Mouse (Mus musculus): ENCODE results near the gene Tradd. TPM values are rescaled to one million over a fixed set of nuclear protein-coding genes. Genes with fewer than 3 reads are reported as not detected.

The Tradd gene
- polyA plus RNA-seq, 1 experiment from 2014 or later = 14.0 TPM

DNA sequence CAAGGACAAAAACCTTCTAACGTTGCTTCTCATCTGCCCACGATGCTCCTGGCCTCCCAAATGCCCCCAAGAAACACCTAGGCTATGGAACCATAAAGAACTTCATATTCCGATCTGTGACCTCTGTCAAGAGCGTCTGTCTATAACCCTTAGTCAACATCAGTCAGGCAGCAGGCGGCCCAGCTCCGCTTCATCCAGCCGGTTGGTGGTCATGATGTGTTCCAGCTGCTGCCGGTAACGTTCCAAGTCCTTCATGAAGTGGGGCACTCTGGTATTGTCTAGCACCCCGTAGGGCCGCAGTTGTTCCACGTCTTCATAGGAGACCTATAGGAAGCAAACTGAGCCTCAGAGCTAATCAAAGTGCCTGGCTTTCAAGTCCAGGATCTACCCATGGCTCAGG, 17.4 kb upstream of the Tradd start:
- H3K4me3 ChIP-seq (ENCODE audit: low read depth, low read length) = no peak overlapping the region
- ATAC-seq = no peak
- H3K9ac ChIP-seq (ENCODE audit: low read depth, low read length) = no peak overlapping the region
- H3K4me2 ChIP-seq (ENCODE audit: low read length) = no peak overlapping the region
- no peaks in the 10 kb centered on the region for H3K9me3 ChIP-seq (replicated peaks; ENCODE audit: control insufficient read depth, low read length, poor library complexity, severe bottlenecking)
- H3K27ac ChIP-seq (ENCODE audit: low read length) = no peak overlapping the region
- H3K4me1 ChIP-seq (ENCODE audit: control insufficient read depth, insufficient read depth, low read length) = peaks cover 21% of the 10 kb centered on the region
- H3K36me3 ChIP-seq (ENCODE audit: control insufficient read depth, insufficient read depth, low read length) = peaks cover 20% of the 10 kb centered on the region
- H3K27me3 ChIP-seq (ENCODE audit: control insufficient read depth, insufficient read depth, low read depth, low read length) = peaks cover 11% of the 10 kb centered on the region
- 88% methylated on average over 12 of the region's 12 CpGs for WGBS

DNA sequence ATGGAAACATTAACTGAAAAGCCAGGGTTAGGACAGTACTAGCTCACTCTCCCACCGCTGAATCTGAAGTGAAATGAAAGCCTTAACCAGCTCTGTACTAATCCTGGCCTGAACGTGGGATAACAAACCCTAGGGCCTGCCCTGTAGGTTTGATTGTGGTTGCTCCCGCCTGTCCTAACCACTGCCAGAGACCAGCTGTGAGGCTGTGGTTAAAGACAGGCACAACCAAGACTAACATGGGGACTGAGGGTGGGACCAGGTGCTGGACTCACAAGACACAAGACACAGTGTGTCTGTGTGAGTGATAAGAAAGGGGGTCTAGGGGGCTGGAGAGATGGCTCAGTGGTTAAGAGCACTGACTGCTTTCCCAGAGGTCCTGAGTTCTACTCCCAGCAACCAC, 16.2 kb upstream of the Tradd start:
- peaks cover 20% of the 10 kb centered on the region for H3K36me3 ChIP-seq (ENCODE audit: control insufficient read depth, insufficient read depth, low read length)

GRCm38 (mm10) chr8:105278911-105279334, 14.5 kb upstream of the Tradd start:
- WGBS = 2% methylated on average over 27 of the region's 28 CpGs
- H3K9me3 ChIP-seq (replicated peaks; ENCODE audit: control insufficient read depth, low read length, poor library complexity, severe bottlenecking) = no peaks in the 10 kb centered on the region
- no peak overlapping the region for H3K27ac ChIP-seq (ENCODE audit: low read length)
- H3K4me2 ChIP-seq (ENCODE audit: low read length) = peak overlapping the region; percentile 50
- H3K4me1 ChIP-seq (ENCODE audit: control insufficient read depth, insufficient read depth, low read length) = peaks cover 18% of the 10 kb centered on the region
- peak overlapping the region; percentile 49; the same call in 1 of the 2 replicates for H3K9ac ChIP-seq (ENCODE audit: low read depth, low read length)
- peaks cover 15% of the 10 kb centered on the region for H3K36me3 ChIP-seq (ENCODE audit: control insufficient read depth, insufficient read depth, low read length)
- peaks cover 30% of the 10 kb centered on the region for H3K27me3 ChIP-seq (ENCODE audit: control insufficient read depth, insufficient read depth, low read depth, low read length)
- H3K4me3 ChIP-seq (ENCODE audit: low read depth, low read length) = peak overlapping the region; percentile 16; the same call in 1 of the 2 replicates
- peak; percentile 49 for ATAC-seq

More for the DNA sequence above, 16.2 kb upstream of the Tradd start:
- no peak overlapping the region for H3K27ac ChIP-seq (ENCODE audit: low read length)
- H3K4me3 ChIP-seq (ENCODE audit: low read depth, low read length) = no peak overlapping the region
- H3K27me3 ChIP-seq (ENCODE audit: control insufficient read depth, insufficient read depth, low read depth, low read length) = peaks cover 15% of the 10 kb centered on the region
- no peak overlapping the region for H3K4me2 ChIP-seq (ENCODE audit: low read length)
- H3K9ac ChIP-seq (ENCODE audit: low read depth, low read length) = no peak overlapping the region
- WGBS = 66% methylated on average over 3 of the region's 3 CpGs
- H3K4me1 ChIP-seq (ENCODE audit: control insufficient read depth, insufficient read depth, low read length) = peaks cover 20% of the 10 kb centered on the region
- no peak for ATAC-seq
- H3K9me3 ChIP-seq (replicated peaks; ENCODE audit: control insufficient read depth, low read length, poor library complexity, severe bottlenecking) = no peaks in the 10 kb centered on the region

DNA sequence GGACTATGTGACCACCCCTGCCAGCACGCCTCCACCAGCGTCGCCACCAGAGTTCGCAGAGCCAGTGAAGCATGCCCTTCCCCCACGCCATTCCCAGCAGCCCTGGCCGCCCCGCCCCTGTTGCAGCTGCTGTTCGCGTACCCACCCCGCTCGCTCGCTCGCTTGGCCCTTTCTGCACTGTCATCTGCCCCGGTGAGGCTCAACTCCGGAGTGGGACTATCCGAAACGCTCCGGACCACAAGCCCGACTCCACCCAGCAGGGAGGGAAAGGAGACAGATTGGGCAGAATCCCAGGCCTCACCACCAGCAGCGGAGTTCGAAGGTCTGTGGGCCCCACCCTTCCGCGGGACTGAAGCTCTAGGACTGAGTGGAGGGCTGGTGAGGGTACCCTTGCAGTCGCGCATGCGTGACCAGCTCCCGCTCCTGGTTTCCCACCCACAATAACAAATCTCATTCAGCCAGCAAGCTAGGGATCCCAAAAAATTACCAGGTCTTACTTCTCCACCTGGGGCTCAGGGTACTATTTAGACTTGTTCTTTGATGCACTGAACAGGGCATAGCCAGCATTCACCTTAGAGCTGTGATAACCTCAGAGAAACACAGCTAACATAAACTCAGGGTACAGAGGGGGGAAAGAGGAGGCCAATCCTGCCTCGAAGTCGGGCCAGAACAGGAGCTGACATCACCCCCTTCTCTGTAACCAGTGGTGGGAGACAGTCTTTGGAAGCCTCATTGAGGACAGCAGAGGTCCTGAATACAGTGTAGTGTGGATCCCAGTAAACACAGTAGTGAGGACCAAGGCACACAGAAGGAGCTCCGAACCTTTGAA, 12.1 kb upstream of the Tradd start:
- Histone ChIP-seq H3K27ac (ENCODE audit: low read length) (0 out of 2 replicates have a peak overlapping the region, but pooled peaks have one; percentile 33), H3K4me2 (ENCODE audit: low read length) (peak overlapping the region; percentile 96), H3K9ac (ENCODE audit: low read depth, low read length) (peak overlapping the region; percentile 70), H3K36me3 (ENCODE audit: control insufficient read depth, insufficient read depth, low read length) (peaks cover 5% of the 10 kb centered on the region; the same call in 1 of the 2 replicates), H3K4me3 (ENCODE audit: low read depth, low read length) (peak overlapping the region; percentile 55), H3K4me1 (ENCODE audit: control insufficient read depth, insufficient read depth, low read length) (peaks cover 18% of the 10 kb centered on the region), H3K27me3 (ENCODE audit: control insufficient read depth, insufficient read depth, low read depth, low read length) (peaks cover 50% of the 10 kb centered on the region), H3K9me3 (replicated peaks; ENCODE audit: control insufficient read depth, low read length, poor library complexity, severe bottlenecking) (no peaks in the 10 kb centered on the region)
- ATAC-seq = peak; percentile 70
- WGBS = 2% methylated on average over 29 of the region's 30 CpGs

GRCm38 (mm10) chr8:105275840-105276239, 11.4 kb upstream of the Tradd start, which contains the start of gene Nol3:
TSS of gene Nol3 (plus strand) at chr8:105276140.
- H3K27me3 ChIP-seq (ENCODE audit: control insufficient read depth, insufficient read depth, low read depth, low read length) = peaks cover 57% of the 10 kb centered on the region
- no peaks in the 10 kb centered on the region for H3K9me3 ChIP-seq (replicated peaks; ENCODE audit: control insufficient read depth, low read length, poor library complexity, severe bottlenecking)
- H3K9ac ChIP-seq (ENCODE audit: low read depth, low read length) = peak within 1 kb of the TSS; percentile 70
- H3K4me1 ChIP-seq (ENCODE audit: control insufficient read depth, insufficient read depth, low read length) = peaks cover 18% of the 10 kb centered on the region
- no peak for ATAC-seq
- WGBS = 5% methylated on average over 10 of the region's 10 CpGs
- 0 out of 2 replicates have a peak, but pooled peaks cover 3% of the 10 kb centered on the region for H3K36me3 ChIP-seq (ENCODE audit: control insufficient read depth, insufficient read depth, low read length)
- H3K4me3 ChIP-seq (ENCODE audit: low read depth, low read length) = peak within 1 kb of the TSS; percentile 55
- peak within 1 kb of the TSS; percentile 96 for H3K4me2 ChIP-seq (ENCODE audit: low read length)
- 0 out of 2 replicates have a peak within 1 kb of the TSS, but pooled peaks have one; percentile 33 for H3K27ac ChIP-seq (ENCODE audit: low read length)

DNA sequence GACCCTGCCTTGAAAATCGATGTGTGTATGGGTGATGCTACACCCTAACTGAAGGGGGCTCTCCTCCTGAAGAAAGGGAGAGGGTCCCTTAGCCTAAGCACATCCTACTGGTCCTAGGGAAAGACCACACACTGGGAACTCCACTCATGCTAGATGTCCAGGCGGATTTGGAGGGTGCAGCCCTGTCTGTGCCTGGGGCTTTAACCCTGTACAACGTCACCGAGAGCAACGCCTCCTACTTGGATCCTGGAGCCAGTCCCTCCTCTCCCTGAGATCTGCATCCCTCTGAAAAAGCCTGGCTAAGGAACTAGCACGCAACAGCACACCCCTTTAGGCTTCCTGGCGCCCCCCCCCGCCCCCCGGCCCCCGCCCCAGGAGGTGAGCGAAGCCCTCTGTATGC, 11.0 kb upstream of the Tradd start:
- no peak overlapping the region for H3K27ac ChIP-seq (ENCODE audit: low read length)
- peak overlapping the region; percentile 55; the same call in 1 of the 2 replicates for H3K4me3 ChIP-seq (ENCODE audit: low read depth, low read length)
- H3K4me1 ChIP-seq (ENCODE audit: control insufficient read depth, insufficient read depth, low read length) = peaks cover 23% of the 10 kb centered on the region
- no peaks in the 10 kb centered on the region for H3K9me3 ChIP-seq (replicated peaks; ENCODE audit: control insufficient read depth, low read length, poor library complexity, severe bottlenecking)
- no peak for ATAC-seq
- H3K36me3 ChIP-seq (ENCODE audit: control insufficient read depth, insufficient read depth, low read length) = 0 out of 2 replicates have a peak, but pooled peaks cover 3% of the 10 kb centered on the region
- H3K9ac ChIP-seq (ENCODE audit: low read depth, low read length) = 0 out of 2 replicates have a peak overlapping the region, but pooled peaks have one; percentile 70
- peak overlapping the region; percentile 96 for H3K4me2 ChIP-seq (ENCODE audit: low read length)
- H3K27me3 ChIP-seq (ENCODE audit: control insufficient read depth, insufficient read depth, low read depth, low read length) = peaks cover 62% of the 10 kb centered on the region
- WGBS = 10% methylated on average over 10 of the region's 11 CpGs

DNA sequence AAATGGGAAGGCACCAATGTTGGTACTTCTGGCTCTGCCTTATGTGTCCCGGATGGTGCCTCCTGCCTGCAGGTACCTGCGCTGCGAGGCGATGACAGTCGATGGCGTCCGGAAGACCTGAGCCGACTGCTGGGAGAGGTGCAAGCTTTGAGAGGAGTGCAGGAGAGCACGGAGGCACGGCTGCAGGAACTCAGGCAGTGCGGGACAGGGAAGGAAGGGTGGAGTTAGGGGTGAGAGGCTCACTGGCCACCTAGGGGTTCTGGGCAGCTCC, 6.4 kb upstream of the Tradd start:
- peak overlapping the region; percentile 17; the same call in 1 of the 2 replicates for H3K9ac ChIP-seq (ENCODE audit: low read depth, low read length)
- WGBS = 0% methylated on average over 11 of the region's 11 CpGs
- ATAC-seq = no peak

DNA sequence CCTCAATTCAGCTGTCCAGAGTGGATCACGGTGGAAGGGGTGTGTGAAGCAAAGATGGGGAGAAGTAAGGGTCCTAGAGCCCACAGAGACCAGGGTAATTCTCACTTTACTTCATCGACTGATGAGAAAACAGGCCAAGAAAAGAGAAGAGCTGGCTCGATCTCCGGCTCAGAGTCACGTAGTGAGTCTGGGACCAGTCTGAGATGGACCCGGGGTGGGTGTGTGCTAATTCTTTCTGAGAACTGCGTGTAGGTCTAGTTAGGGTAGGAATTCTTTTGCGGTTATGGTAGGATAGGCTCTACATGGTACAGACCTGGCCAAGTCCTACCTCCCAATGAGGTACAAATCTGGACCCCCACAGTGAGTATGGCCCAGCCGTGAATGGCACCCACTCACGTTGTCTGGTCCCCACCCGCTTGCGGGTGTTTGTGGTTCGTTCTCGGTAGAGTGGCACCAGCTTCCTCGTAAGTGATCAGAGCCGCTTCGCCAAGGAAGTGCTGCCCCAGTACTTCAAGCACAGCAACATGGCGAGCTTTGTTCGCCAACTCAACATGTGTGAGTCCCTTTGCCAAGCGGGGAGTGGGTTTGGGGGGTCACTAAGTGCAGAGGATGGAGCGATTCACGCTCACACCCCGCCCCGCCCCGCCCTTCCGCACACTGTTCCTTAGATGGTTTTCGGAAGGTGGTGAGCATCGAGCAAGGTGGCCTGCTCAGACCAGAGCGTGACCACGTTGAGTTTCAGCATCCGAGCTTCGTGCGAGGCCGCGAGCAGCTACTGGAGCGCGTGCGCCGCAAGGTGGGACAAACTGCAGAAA, 5.9 kb upstream of the Tradd start:
- peak overlapping the region; percentile 49 for H3K4me3 ChIP-seq (ENCODE audit: low read depth, low read length)
- 2% methylated on average over 39 of the region's 39 CpGs for WGBS
- H3K27ac ChIP-seq (ENCODE audit: low read length) = no peak overlapping the region
- H3K27me3 ChIP-seq (ENCODE audit: control insufficient read depth, insufficient read depth, low read depth, low read length) = peaks cover 84% of the 10 kb centered on the region
- H3K4me2 ChIP-seq (ENCODE audit: low read length) = peak overlapping the region; percentile 94
- peak overlapping the region; percentile 70 for H3K9ac ChIP-seq (ENCODE audit: low read depth, low read length)
- no peak for ATAC-seq
- H3K9me3 ChIP-seq (replicated peaks; ENCODE audit: control insufficient read depth, low read length, poor library complexity, severe bottlenecking) = no peaks in the 10 kb centered on the region
- peaks cover 21% of the 10 kb centered on the region for H3K4me1 ChIP-seq (ENCODE audit: control insufficient read depth, insufficient read depth, low read length)
- no peaks in the 10 kb centered on the region for H3K36me3 ChIP-seq (ENCODE audit: control insufficient read depth, insufficient read depth, low read length)

More for the DNA sequence above, 6.4 kb upstream of the Tradd start:
- no peak overlapping the region for H3K27ac ChIP-seq (ENCODE audit: low read length)
- peak overlapping the region; percentile 33 for H3K4me2 ChIP-seq (ENCODE audit: low read length)
- H3K4me3 ChIP-seq (ENCODE audit: low read depth, low read length) = peak overlapping the region; percentile 8
- peaks cover 26% of the 10 kb centered on the region for H3K4me1 ChIP-seq (ENCODE audit: control insufficient read depth, insufficient read depth, low read length)
- H3K27me3 ChIP-seq (ENCODE audit: control insufficient read depth, insufficient read depth, low read depth, low read length) = peaks cover 85% of the 10 kb centered on the region
- no peaks in the 10 kb centered on the region for H3K36me3 ChIP-seq (ENCODE audit: control insufficient read depth, insufficient read depth, low read length)
- no peaks in the 10 kb centered on the region for H3K9me3 ChIP-seq (replicated peaks; ENCODE audit: control insufficient read depth, low read length, poor library complexity, severe bottlenecking)

Data from midbrain, embryonic 16.5 days (tissue).